Mouse (Mus musculus) G1E (cell line): ENCODE measurements around the gene Gga1. TPM values are rescaled to one million over a fixed set of nuclear protein-coding genes. Genes with fewer than 3 reads are reported as not detected.

Experiments used
- ATAC-seq: 2 replicates; pipeline ENCODE4 v1.8.0; 2016; ENCODE audit warnings: mild to moderate bottlenecking; ENCODE audit not compliant: insufficient number of reproducible peaks, poor library complexity, low FRiP score, severe bottlenecking; ENCODE audit errors: extremely low read depth
- DNase-seq: peaks from one replicate; pipeline ENCODE4 v3.0.0; 2012; ENCODE audit warnings: low spot score
- H3K27me3 ChIP-seq: 2 replicates; pipeline ENCODE4 v1.6.1; 2012; ENCODE audit warnings: mild to moderate bottlenecking, low read length, inconsistent platforms; ENCODE audit not compliant: insufficient read depth
- H3K36me3 ChIP-seq: replicated peaks from 2 replicates; pipeline ENCODE3; 2012; ENCODE audit warnings: mild to moderate bottlenecking, inconsistent platforms
- H3K4me1 ChIP-seq: 2 replicates; pipeline ENCODE4 v1.6.1; 2012; ENCODE audit warnings: low read depth, low read length, inconsistent platforms, mixed read lengths; ENCODE audit not compliant: insufficient read depth
- H3K4me3 ChIP-seq: 2 replicates; pipeline ENCODE4 v1.5.1; 2012; ENCODE audit warnings: low read depth, mild to moderate bottlenecking, inconsistent platforms, low read length, moderate library complexity, mixed read lengths
- H3K9me3 ChIP-seq: replicated peaks from 2 replicates; pipeline ENCODE4 v1.6.1; 2012; ENCODE audit warnings: inconsistent platforms
- CTCF ChIP-seq: IDR thresholded peaks from 2 replicates; pipeline ENCODE4 v1.5.1; 2012; ENCODE audit warnings: low read depth, low read length, inconsistent platforms, mixed read lengths
- GATA1 ChIP-seq: IDR thresholded peaks from 2 replicates; pipeline ENCODE4 v1.6.1; 2012; ENCODE audit warnings: borderline replicate concordance, low read length, inconsistent platforms, mixed read lengths
- GATA2 ChIP-seq: IDR thresholded peaks from 2 replicates; pipeline ENCODE4 v1.6.1; 2012; ENCODE audit warnings: low read depth, low read length, inconsistent platforms, borderline replicate concordance
- POLR2AphosphoS5 ChIP-seq: IDR thresholded peaks from 2 replicates; pipeline ENCODE4 v1.6.1; 2012; ENCODE audit warnings: low read depth, low read length, inconsistent platforms; ENCODE audit not compliant: insufficient replicate concordance
- TAL1 ChIP-seq: conservative IDR thresholded peaks from 2 replicates; pipeline ENCODE4 v1.6.1; 2012; ENCODE audit warnings: low read depth, low read length, inconsistent platforms, mixed read lengths
- polyA plus RNA-seq: library from polyadenylated mRNA; stranded (reverse); fragments of >175 nt; gene quantifications from 2 replicates; pipeline ENCODE4 v1.2.3, GENCODE M21; 2012
- total RNA-seq, 2 experiments: library from RNA; stranded (forward) in 1 of 2; stranded (reverse) in 1 of 2; fragments of 200-1000 nt in 1 of 2; fragments of >200 nt in 1 of 2; fragmentation: Nextera tagmentation in 1 of 2; gene quantifications; 2 replicates each; pipeline ENCODE4 v1.2.3; 2014 to 2017

Gga1 gene
- total and polyA plus RNA-seq, 3 experiments, result 10.0 to 158 (median 52.6) TPM

- no peaks in the 10 kb centered on the region for H3K36me3 ChIP-seq
- H3K4me3 ChIP-seq, result no peak overlapping the region
- ATAC-seq (no peak), DNase-seq (no peak)
- no peaks in the 10 kb centered on the region for H3K9me3 ChIP-seq
- TF ChIP-seq GATA2, result no peak
- TF ChIP-seq CTCF, result no peak
- TF ChIP-seq GATA1, result no peak
- TF ChIP-seq POLR2AphosphoS5, result no peak
- TF ChIP-seq TAL1, result no peak
- H3K4me1 ChIP-seq, result no peaks in the 10 kb centered on the region; the same call in 1 of the 2 replicates
- H3K27me3 ChIP-seq, result peaks cover 22% of the 10 kb centered on the region
Observed at GRCm38 (mm10) chr15:78833582-78833981, 43.4 kb upstream of the Gga1 start.

GRCm38 (mm10) chr15:78834233-78835005 lies 42.6 kb upstream of the Gga1 start:
- no peaks in the 10 kb centered on the region for H3K9me3 ChIP-seq
- H3K4me1 ChIP-seq, result no peaks in the 10 kb centered on the region; the same call in 1 of the 2 replicates
- DNase-seq (no peak), ATAC-seq (no peak)
- no peaks in the 10 kb centered on the region for H3K36me3 ChIP-seq
- peaks cover 24% of the 10 kb centered on the region; the same call in 1 of the 2 replicates for H3K27me3 ChIP-seq
- no peak overlapping the region for H3K4me3 ChIP-seq
- TF ChIP-seq GATA1, result no peak
- no peak for TF ChIP-seq TAL1
- no peak for TF ChIP-seq GATA2
- no peak for TF ChIP-seq CTCF
- TF ChIP-seq POLR2AphosphoS5, result no peak

GRCm38 (mm10) chr15:78835200-78836085 lies 41.5 kb upstream of the Gga1 start:
- no peaks in the 10 kb centered on the region for H3K36me3 ChIP-seq
- H3K27me3 ChIP-seq, result peaks cover 24% of the 10 kb centered on the region; the same call in 1 of the 2 replicates
- no peak for ATAC-seq
- H3K9me3 ChIP-seq, result no peaks in the 10 kb centered on the region
- no peak for DNase-seq
- TF ChIP-seq TAL1 (no peak), GATA1 (no peak), POLR2AphosphoS5 (no peak), GATA2 (no peak)
- no peaks in the 10 kb centered on the region; the same call in 1 of the 2 replicates for H3K4me1 ChIP-seq
- H3K4me3 ChIP-seq, result no peak overlapping the region

GRCm38 (mm10) chr15:78836086-78836621 lies 40.8 kb upstream of the Gga1 start:
- DNase-seq, result no peak
- Histone ChIP-seq H3K4me3 (no peak overlapping the region), H3K9me3 (no peaks in the 10 kb centered on the region), H3K4me1 (no peaks in the 10 kb centered on the region; the same call in 1 of the 2 replicates), H3K36me3 (no peaks in the 10 kb centered on the region), H3K27me3 (peaks cover 22% of the 10 kb centered on the region; the same call in 1 of the 2 replicates)
- ATAC-seq, result no peak
- TF ChIP-seq CTCF, result no peak

GRCm38 (mm10) chr15:78839744-78840143 lies 37.2 kb upstream of the Gga1 start:
- ATAC-seq (no peak), DNase-seq (no peak)
- H3K4me1 ChIP-seq, result peaks cover 10% of the 10 kb centered on the region
- H3K4me3 ChIP-seq, result no peak overlapping the region
- 0 out of 2 replicates have a peak, but pooled peaks cover 2% of the 10 kb centered on the region for H3K9me3 ChIP-seq
- TF ChIP-seq GATA2, result no peak
- TF ChIP-seq TAL1, result no peak
- TF ChIP-seq POLR2AphosphoS5, result no peak
- TF ChIP-seq CTCF, result no peak
- no peak for TF ChIP-seq GATA1
- H3K36me3 ChIP-seq, result no peaks in the 10 kb centered on the region
- H3K27me3 ChIP-seq, result peaks cover 44% of the 10 kb centered on the region

GRCm38 (mm10) chr15:78840241-78840640 lies 36.7 kb upstream of the Gga1 start:
- no peak for ATAC-seq

More at GRCm38 (mm10) chr15:78840241-78840640, 36.7 kb upstream of the Gga1 start:
- Histone ChIP-seq H3K4me1 (peaks cover 10% of the 10 kb centered on the region), H3K4me3 (no peak overlapping the region), H3K27me3 (peaks cover 44% of the 10 kb centered on the region), H3K36me3 (no peaks in the 10 kb centered on the region), H3K9me3 (0 out of 2 replicates have a peak, but pooled peaks cover 2% of the 10 kb centered on the region)
- no peak for DNase-seq
- TF ChIP-seq POLR2AphosphoS5, result no peak
- no peak for TF ChIP-seq GATA1
- TF ChIP-seq GATA2, result no peak
- TF ChIP-seq CTCF, result no peak
